Mouse (Mus musculus) small intestine, adult 2 months (tissue): Measurements from ENCODE around the gene Nkx3-2.

Experiments used
- CTCF ChIP-seq: fragments of 200-500 bp; IDR thresholded peaks from 2 replicates; pipeline ENCODE4 v1.5.1; 2012; ENCODE audit warnings: low read depth, mild to moderate bottlenecking, control low read depth, inconsistent platforms, low read length, moderate library complexity, mixed read lengths; ENCODE audit not compliant: insufficient replicate concordance, insufficient read length; ENCODE audit errors: extremely low read depth
- POLR2A ChIP-seq: fragments of 200-500 bp; IDR thresholded peaks from 2 replicates; pipeline ENCODE4 v1.6.1; 2012; ENCODE audit warnings: low read depth, mild to moderate bottlenecking, control low read depth, inconsistent platforms, low read length, moderate library complexity

DNA sequence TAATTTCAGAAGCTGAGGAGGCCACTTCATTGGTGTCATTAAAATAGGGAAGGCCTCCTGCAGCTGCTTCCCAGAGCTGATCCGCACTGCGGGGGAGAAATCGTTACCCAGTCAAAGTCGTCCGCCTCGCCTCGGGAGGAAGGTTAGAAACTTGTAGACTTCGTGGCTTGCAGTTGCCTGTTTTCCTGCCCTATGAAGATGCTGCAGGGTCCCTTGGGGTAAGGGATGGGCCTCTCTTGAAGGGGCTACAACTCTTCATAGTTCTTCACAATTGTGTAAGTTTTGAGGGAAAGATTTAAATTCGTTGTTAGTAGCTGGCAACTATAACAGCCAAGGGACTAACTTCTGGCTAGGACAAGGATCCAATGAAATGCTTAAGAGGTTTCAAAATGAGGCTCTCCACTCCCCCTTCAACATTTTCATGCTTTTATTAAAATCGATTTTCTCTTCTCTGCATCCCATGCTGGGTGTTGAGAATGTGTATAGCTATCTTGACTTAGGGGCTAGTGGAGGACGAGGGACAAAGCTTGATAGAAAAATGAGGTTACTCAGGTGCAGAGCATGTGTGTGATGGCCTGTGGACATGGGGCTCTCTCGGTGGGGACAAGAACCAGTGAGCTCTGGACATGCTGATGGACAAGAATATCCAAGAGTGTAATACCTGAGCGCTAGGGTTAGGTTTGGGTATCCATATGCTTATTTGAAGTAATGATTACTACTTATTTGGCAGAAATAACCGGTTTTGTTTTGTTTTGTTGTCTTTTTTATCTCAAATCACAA lies 1.5 kb upstream of the Nkx3-2 start:
- TF ChIP-seq CTCF (no peak), POLR2A (no peak)
